Mouse (Mus musculus): ENCODE measurements around the gene Cds1. TPM values are rescaled to one million over a fixed set of nuclear protein-coding genes. Genes with fewer than 3 reads are reported as not detected.

Gene Cds1
- polyA plus RNA-seq, 1 experiment from 2014 or later = 4.6 TPM

GRCm38 (mm10) chr5:101753680-101754079 is 11.2 kb upstream of the Cds1 start:
- no peaks in the 10 kb centered on the region for H3K27me3 ChIP-seq
- no peak for ATAC-seq (replicated peaks)
- H3K4me2 ChIP-seq (replicated peaks) = no peak overlapping the region
- 85% methylated on average over 1 of the region's 1 CpGs for WGBS
- H3K27ac ChIP-seq (replicated peaks) = no peak overlapping the region
- H3K9ac ChIP-seq (replicated peaks) = no peak overlapping the region
- no peaks in the 10 kb centered on the region for H3K36me3 ChIP-seq
- no peak overlapping the region for H3K4me3 ChIP-seq
- no peaks in the 10 kb centered on the region for H3K4me1 ChIP-seq
- H3K9me3 ChIP-seq = no peaks in the 10 kb centered on the region

- Histone ChIP-seq H3K27me3 (peaks cover 3% of the 10 kb centered on the region; the same call in 1 of the 2 replicates), H3K9me3 (no peaks in the 10 kb centered on the region), H3K4me1 (no peaks in the 10 kb centered on the region), H3K4me2 (replicated peaks) (no peak overlapping the region), H3K4me3 (no peak overlapping the region), H3K27ac (replicated peaks) (no peak overlapping the region), H3K9ac (replicated peaks) (no peak overlapping the region), H3K36me3 (no peaks in the 10 kb centered on the region)
- ATAC-seq (replicated peaks) = no peak
These were observed 7.3 kb upstream of the Cds1 start for GRCm38 (mm10) chr5:101757669-101758068.

- Histone ChIP-seq H3K27ac (replicated peaks) (no peak overlapping the region), H3K4me1 (peaks cover 11% of the 10 kb centered on the region), H3K9ac (replicated peaks) (no peak overlapping the region), H3K4me3 (no peak overlapping the region), H3K4me2 (replicated peaks) (no peak overlapping the region), H3K27me3 (peaks cover 34% of the 10 kb centered on the region), H3K9me3 (no peaks in the 10 kb centered on the region), H3K36me3 (no peaks in the 10 kb centered on the region)
- whole genome bisulfite sequencing = 73% methylated on average over 4 of the region's 4 CpGs
- no peak for ATAC-seq (replicated peaks)
These were observed 3.2 kb upstream of the Cds1 start for GRCm38 (mm10) chr5:101761685-101762084.

GRCm38 (mm10) chr5:101763571-101763970 is 1.4 kb upstream of the Cds1 start:
- WGBS = 11% methylated on average over 2 of the region's 2 CpGs
- no peak overlapping the region for H3K9ac ChIP-seq (replicated peaks)
- ATAC-seq (replicated peaks) = no peak
- no peaks in the 10 kb centered on the region for H3K36me3 ChIP-seq
- peaks cover 11% of the 10 kb centered on the region for H3K4me1 ChIP-seq
- no peak overlapping the region for H3K4me3 ChIP-seq
- H3K27ac ChIP-seq (replicated peaks) = no peak overlapping the region
- no peaks in the 10 kb centered on the region for H3K9me3 ChIP-seq
- H3K4me2 ChIP-seq (replicated peaks) = no peak overlapping the region
- peaks cover 51% of the 10 kb centered on the region for H3K27me3 ChIP-seq

- Histone ChIP-seq H3K27me3 (peaks cover 52% of the 10 kb centered on the region), H3K4me2 (replicated peaks) (peak overlapping the region; percentile 97)
- peak; percentile 70; the same call in 1 of the 2 replicates for ATAC-seq (replicated peaks)
These were observed 516 bp downstream of the Cds1 start for GRCm38 (mm10) chr5:101765390-101765901.

GRCm38 (mm10) chr5:101766248-101766647 is 1.3 kb downstream of the Cds1 start:
- Histone ChIP-seq H3K9me3 (no peaks in the 10 kb centered on the region), H3K27me3 (peaks cover 52% of the 10 kb centered on the region), H3K4me3 (peak overlapping the region; percentile 67), H3K4me2 (replicated peaks) (peak overlapping the region; percentile 97; the same call in 1 of the 2 replicates), H3K9ac (replicated peaks) (no peak overlapping the region), H3K27ac (replicated peaks) (no peak overlapping the region), H3K4me1 (peaks cover 11% of the 10 kb centered on the region), H3K36me3 (no peaks in the 10 kb centered on the region)
- 43% methylated on average over 6 of the region's 6 CpGs for WGBS
- no peak for ATAC-seq (replicated peaks)

More at GRCm38 (mm10) chr5:101765390-101765901, 516 bp downstream of the Cds1 start:
- WGBS = under 1% methylated on average over 37 of the region's 45 CpGs
- Histone ChIP-seq H3K36me3 (no peaks in the 10 kb centered on the region), H3K4me1 (peaks cover 11% of the 10 kb centered on the region), H3K9me3 (no peaks in the 10 kb centered on the region), H3K9ac (replicated peaks) (peak overlapping the region; percentile 57), H3K27ac (replicated peaks) (no peak overlapping the region), H3K4me3 (peak overlapping the region; percentile 67)

- Histone ChIP-seq H3K4me2 (replicated peaks) (no peak overlapping the region), H3K4me1 (peaks cover 11% of the 10 kb centered on the region), H3K9ac (replicated peaks) (no peak overlapping the region), H3K9me3 (no peaks in the 10 kb centered on the region), H3K4me3 (no peak overlapping the region), H3K36me3 (no peaks in the 10 kb centered on the region), H3K27me3 (peaks cover 52% of the 10 kb centered on the region), H3K27ac (replicated peaks) (no peak overlapping the region)
- WGBS = 67% methylated on average over 5 of the region's 5 CpGs
- ATAC-seq (replicated peaks) = no peak
These were observed 2.2 kb downstream of the Cds1 start for GRCm38 (mm10) chr5:101767086-101767485.

GRCm38 (mm10) chr5:101767486-101767885 is 2.6 kb downstream of the Cds1 start:
- H3K9me3 ChIP-seq = no peaks in the 10 kb centered on the region
- WGBS = 69% methylated on average over 6 of the region's 6 CpGs
- H3K4me2 ChIP-seq (replicated peaks) = no peak overlapping the region
- no peak overlapping the region for H3K9ac ChIP-seq (replicated peaks)
- peaks cover 11% of the 10 kb centered on the region for H3K4me1 ChIP-seq
- H3K36me3 ChIP-seq = no peaks in the 10 kb centered on the region
- H3K27ac ChIP-seq (replicated peaks) = no peak overlapping the region
- H3K27me3 ChIP-seq = peaks cover 50% of the 10 kb centered on the region
- ATAC-seq (replicated peaks) = no peak
- H3K4me3 ChIP-seq = no peak overlapping the region

- WGBS = 94% methylated on average over 7 of the region's 7 CpGs
- no peak overlapping the region for H3K9ac ChIP-seq (replicated peaks)
- peaks cover 45% of the 10 kb centered on the region for H3K27me3 ChIP-seq
These were observed 3.6 kb downstream of the Cds1 start for GRCm38 (mm10) chr5:101768558-101768957.

GRCm38 (mm10) chr5:101772621-101773020 is 7.7 kb downstream of the Cds1 start:
- Histone ChIP-seq H3K27me3 (peaks cover 11% of the 10 kb centered on the region), H3K9me3 (no peaks in the 10 kb centered on the region), H3K27ac (replicated peaks) (no peak overlapping the region), H3K9ac (replicated peaks) (no peak overlapping the region), H3K4me3 (no peak overlapping the region), H3K4me2 (replicated peaks) (no peak overlapping the region), H3K4me1 (no peaks in the 10 kb centered on the region), H3K36me3 (no peaks in the 10 kb centered on the region)
- no peak for ATAC-seq (replicated peaks)
- WGBS = 71% methylated on average over 9 of the region's 9 CpGs

More at GRCm38 (mm10) chr5:101768558-101768957, 3.6 kb downstream of the Cds1 start:
- peaks cover 11% of the 10 kb centered on the region for H3K4me1 ChIP-seq
- H3K4me3 ChIP-seq = no peak overlapping the region
- no peak overlapping the region for H3K27ac ChIP-seq (replicated peaks)
- no peaks in the 10 kb centered on the region for H3K9me3 ChIP-seq
- no peak overlapping the region for H3K4me2 ChIP-seq (replicated peaks)
- no peaks in the 10 kb centered on the region for H3K36me3 ChIP-seq
- ATAC-seq (replicated peaks) = no peak

- Histone ChIP-seq H3K4me2 (replicated peaks) (no peak overlapping the region), H3K9me3 (no peaks in the 10 kb centered on the region), H3K27me3 (no peaks in the 10 kb centered on the region), H3K27ac (replicated peaks) (no peak overlapping the region), H3K36me3 (no peaks in the 10 kb centered on the region), H3K9ac (replicated peaks) (no peak overlapping the region), H3K4me1 (no peaks in the 10 kb centered on the region), H3K4me3 (no peak overlapping the region)
- 89% methylated on average over 8 of the region's 8 CpGs for WGBS
- ATAC-seq (replicated peaks) = no peak
These were observed 10.3 kb downstream of the Cds1 start for GRCm38 (mm10) chr5:101775262-101775661.

- ATAC-seq (replicated peaks) = no peak
- Histone ChIP-seq H3K36me3 (no peaks in the 10 kb centered on the region), H3K4me2 (replicated peaks) (no peak overlapping the region), H3K4me3 (no peak overlapping the region), H3K9me3 (no peaks in the 10 kb centered on the region), H3K27ac (replicated peaks) (no peak overlapping the region), H3K27me3 (no peaks in the 10 kb centered on the region), H3K4me1 (no peaks in the 10 kb centered on the region), H3K9ac (replicated peaks) (no peak overlapping the region)
- WGBS = 85% methylated on average over 8 of the region's 8 CpGs
These were observed 11.6 kb downstream of the Cds1 start for GRCm38 (mm10) chr5:101776528-101776927.

- Histone ChIP-seq H3K27ac (replicated peaks) (no peak overlapping the region), H3K4me3 (no peak overlapping the region), H3K4me2 (replicated peaks) (no peak overlapping the region), H3K27me3 (no peaks in the 10 kb centered on the region), H3K9ac (replicated peaks) (no peak overlapping the region), H3K4me1 (no peaks in the 10 kb centered on the region), H3K36me3 (no peaks in the 10 kb centered on the region), H3K9me3 (no peaks in the 10 kb centered on the region)
- no peak for ATAC-seq (replicated peaks)
- WGBS = 77% methylated on average over 15 of the region's 15 CpGs
These were observed 14.5 kb downstream of the Cds1 start for GRCm38 (mm10) chr5:101779376-101779863.

All from forebrain, embryonic 15.5 days (tissue).